Mouse (Mus musculus) layer of hippocampus, postnatal 25 days (tissue): ENCODE measurements around the gene Ncbp2. TPM values are rescaled to one million over a fixed set of nuclear protein-coding genes. Genes with fewer than 3 reads are reported as not detected.
"Not testable (repeated sequence)": the region's sequence is repeated elsewhere in the genome, so short reads cannot be mapped to it uniquely, and the experiment has no call there.

Experiments
- DNase-seq, 2 experiments: peaks; one replicate each; pipeline ENCODE4 v3.0.0; 2022; ENCODE audit warnings: mixed read lengths in 2 of 2, low spot score in 1 of 2; ENCODE audit errors: extremely low spot score in 1 of 2
- total RNA-seq, 2 experiments: library from RNA; stranded (reverse); gene quantifications; 2 replicates each; pipeline ENCODE4 v1.2.3; 2021

Gene Ncbp2
- total RNA-seq, 2 experiments from 2014 or later: 49.9 to 55.3 TPM

DNA sequence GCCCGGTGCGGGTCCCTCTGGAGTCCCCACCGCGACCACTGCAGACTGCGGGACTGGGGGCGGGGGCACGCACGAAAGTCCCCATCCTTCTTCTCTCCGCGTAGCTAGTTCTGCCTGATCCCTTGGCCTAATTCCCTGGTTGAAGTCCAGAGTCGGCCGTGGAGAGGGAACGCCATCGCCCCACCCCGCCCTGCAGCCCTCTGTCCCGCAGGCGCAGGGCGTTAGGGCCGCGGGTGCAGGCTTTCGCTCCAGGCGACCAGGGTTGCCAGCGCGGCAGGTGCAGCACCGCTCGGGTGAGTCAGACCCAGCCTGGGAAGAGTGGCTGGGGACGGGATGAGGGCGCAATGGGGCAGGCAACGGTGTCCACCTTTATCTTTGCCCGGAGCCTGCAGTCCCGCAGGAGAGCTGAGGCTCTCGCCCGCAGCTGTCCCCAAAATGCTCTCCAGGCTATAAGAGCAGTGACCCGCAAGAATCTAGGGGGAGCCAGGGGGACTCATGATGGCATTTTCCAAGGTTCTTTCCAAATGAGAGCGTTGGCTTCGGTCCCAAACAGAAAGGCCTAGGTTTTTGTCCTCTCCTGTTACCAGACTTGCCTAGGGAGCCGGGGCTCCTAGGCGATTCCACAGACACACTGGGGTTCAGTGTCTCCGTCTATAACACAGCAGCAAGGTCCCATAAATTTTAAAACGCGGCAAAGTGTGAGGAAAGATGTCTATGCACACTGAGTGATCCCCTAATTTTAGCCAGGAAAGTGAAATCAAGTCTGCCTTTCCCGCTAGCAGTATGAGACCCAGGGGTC lies 14.4 kb upstream of the Ncbp2 start, which contains the start of gene Pigz:
Gene Pigz (plus strand): TSS at position 101 of the 799 bp plus-strand sequence.
- peak in 1 of 2 experiments; percentile 50 for DNase-seq

DNA sequence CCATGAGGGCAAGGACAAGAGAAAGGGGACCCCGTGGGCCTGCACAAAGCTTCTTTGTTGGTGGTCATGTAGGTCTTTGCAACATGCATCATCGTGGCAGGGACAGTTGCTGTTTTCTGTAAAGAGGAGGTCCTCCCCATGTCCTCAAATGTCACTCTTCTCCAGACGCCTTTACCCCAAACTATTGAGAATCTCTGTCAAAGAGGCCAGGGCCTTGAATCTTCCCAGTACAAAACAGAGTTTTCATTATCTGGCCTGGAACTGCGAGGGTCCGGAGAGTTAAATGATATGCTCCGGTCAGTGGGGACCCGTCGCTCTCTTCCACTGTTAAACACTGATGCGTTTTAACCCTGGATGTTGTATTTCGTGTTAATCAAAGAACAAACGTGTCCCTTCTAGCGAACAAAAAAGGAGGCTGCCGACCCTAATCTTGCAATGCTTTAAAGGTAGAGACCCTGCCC lies 13.7 kb upstream of the Ncbp2 start:
- DNase-seq: no peak

GRCm38 (mm10) chr16:31935091-31935979 lies 13.0 kb upstream of the Ncbp2 start:
- DNase-seq: no peak

DNA sequence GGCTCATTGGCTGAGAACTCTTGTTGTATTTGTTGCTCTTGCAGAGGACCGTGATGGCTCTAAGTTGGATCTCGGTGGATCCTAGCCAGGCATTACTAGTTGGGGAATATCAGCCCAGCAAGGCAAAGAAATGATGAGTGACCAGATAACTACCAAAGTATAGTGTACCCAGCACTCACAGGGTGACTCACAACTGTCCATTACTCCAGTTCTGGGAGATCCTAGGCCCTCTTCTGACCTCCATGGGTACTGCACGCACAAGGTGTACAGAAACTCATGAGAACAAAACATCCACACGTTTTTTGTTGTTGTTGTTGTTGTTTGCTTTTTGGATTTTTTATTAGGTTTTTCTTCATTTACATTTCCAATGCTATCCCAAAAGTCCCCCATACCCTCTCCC lies 11.7 kb upstream of the Ncbp2 start:
- no peak for DNase-seq

DNA sequence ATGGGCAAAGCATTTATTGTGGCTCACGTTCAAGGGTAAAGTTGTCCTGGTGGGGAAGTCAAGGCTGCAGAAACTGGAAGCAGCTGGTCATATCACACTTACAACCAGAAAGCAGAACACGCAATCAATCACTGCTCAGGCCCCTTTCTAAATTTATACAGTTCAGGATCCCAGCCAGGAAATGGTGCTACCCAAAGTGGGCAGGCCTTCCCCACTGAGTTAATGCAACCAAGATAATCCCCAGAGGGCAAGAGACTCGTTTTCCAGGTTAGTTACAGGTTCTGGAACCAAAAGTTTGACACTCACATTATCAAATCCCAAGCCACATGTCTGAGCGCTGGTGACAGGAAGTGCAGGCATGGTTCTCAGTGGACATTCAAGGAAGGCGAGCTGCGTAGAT lies 9.5 kb upstream of the Ncbp2 start:
- DNase-seq: no peak

- no peak for DNase-seq
These were observed 7.7 kb upstream of the Ncbp2 start for GRCm38 (mm10) chr16:31940586-31940985.

DNA sequence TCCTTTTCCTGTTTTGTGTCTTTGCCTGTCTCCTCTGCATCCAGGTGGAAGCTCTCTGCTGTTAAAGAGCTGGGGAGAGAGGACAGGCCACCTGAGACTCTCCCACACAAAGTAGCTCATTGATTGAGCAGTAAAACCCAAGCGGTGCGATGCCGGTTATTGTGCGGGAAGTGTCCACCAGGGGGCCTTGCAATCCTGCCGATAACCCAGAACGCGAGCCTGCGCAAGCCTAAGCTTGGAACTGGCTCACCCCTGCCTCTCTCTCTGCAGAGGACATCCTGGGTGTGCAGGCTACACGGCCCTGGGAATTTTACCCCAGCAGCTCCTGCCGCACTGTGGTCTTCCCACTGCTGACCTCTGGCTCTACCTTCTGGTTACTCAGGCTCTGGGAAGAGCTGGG lies 4.3 kb upstream of the Ncbp2 start:
- DNase-seq: peak; percentile 67 to 85

DNA sequence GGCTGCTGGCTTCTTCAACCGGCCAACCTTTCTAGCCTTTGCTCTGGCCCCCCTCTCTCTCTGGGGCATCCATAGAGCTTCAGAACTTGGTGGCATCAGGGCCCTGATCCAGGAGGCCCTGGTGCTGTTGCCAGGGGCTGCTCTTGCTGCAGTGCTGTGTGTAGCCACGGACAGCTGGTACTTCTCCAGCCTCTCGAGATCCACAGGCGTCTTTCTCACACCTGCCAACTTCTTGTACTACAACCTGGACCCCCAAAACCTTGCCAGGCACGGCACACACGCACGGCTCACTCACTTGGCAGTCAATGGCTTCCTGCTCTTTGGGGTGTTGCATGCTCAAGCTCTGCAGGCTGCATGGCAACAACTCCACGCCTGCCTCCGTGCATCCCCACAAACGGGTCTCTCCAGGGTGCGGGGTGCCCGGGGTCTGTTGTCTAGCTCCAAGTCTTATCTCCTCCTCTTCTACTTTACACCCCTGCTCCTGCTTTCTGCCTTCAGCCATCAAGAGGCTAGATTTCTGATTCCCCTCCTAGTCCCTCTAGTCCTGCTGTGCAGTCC lies 3.5 kb upstream of the Ncbp2 start:
- DNase-seq: no peak

- DNase-seq: no peak
These were observed 2.9 kb upstream of the Ncbp2 start for GRCm38 (mm10) chr16:31945372-31945771.

DNA sequence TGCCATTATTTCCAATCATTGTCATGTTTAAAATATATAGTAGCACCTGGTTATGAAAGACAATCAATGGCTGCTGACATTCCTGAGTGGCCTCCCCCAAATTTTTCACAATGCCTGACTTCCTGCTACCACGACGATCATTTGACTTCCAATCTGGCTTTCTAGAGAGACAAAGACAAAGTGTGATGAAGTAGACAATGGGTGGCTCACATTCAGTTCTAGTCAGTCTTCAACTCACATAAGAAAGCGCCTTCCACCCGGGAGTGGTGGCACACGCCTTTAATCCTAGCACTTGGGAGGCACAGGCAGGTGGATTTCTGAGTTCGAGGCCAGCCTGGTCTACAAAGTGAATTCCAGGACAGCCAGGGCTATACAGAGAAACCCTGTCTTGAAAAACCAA lies 2.3 kb upstream of the Ncbp2 start:
- not testable (repeated sequence) for DNase-seq

GRCm38 (mm10) chr16:31947333-31947732 lies 980 bp upstream of the Ncbp2 start:
- no peak for DNase-seq

GRCm38 (mm10) chr16:31947901-31948316 lies 404 bp upstream of the Ncbp2 start:
- DNase-seq: no peak

DNA sequence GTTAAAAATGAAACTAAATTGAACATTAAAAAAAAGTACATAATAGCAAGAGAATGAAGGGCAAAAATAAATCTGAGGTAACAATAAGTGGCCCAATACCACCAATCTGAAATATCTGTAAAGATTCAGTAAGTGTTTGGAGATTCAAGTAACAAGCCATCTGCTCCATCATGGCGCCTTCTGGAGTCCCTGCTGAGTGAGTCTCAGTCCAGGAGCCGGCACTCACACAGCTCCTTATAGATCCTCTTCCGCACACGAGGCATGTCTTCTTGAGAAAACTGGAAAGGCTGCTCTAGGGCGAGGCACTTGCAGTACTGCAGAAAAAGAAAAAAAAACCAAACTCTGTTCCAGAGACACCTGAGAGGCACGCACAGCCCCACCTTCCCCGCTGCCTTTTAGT lies 14.9 kb downstream of the Ncbp2 start:
- DNase-seq: no peak

GRCm38 (mm10) chr16:31975258-31975657 lies 26.9 kb downstream of the Ncbp2 start:
- no peak for DNase-seq

- DNase-seq: no peak
These were observed 31.2 kb downstream of the Ncbp2 start for GRCm38 (mm10) chr16:31979501-31979900.

- DNase-seq: no peak
These were observed 32.6 kb downstream of the Ncbp2 start for GRCm38 (mm10) chr16:31980946-31981345.

DNA sequence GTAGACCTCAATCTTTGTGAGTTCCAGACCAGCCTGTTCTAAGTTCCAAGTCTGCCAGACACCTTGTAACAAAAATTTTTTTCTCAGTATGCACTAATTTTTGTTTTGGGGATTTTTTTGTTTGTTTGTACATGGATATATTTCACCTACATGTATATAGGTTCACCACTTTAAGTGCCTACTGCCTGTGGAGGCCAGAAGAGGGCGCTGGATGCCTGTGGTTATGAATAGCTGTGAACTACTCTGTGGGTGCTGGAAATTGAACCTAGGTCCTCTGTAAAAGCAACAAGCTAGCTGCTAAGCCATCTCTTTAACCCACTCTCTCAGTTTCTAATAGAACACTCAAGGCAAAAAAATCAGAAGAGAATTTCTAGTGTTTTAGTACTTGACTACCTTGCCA lies 43.7 kb downstream of the Ncbp2 start:
- DNase-seq: no peak

- no peak for DNase-seq
These were observed 44.9 kb downstream of the Ncbp2 start for GRCm38 (mm10) chr16:31993195-31993594.

DNA sequence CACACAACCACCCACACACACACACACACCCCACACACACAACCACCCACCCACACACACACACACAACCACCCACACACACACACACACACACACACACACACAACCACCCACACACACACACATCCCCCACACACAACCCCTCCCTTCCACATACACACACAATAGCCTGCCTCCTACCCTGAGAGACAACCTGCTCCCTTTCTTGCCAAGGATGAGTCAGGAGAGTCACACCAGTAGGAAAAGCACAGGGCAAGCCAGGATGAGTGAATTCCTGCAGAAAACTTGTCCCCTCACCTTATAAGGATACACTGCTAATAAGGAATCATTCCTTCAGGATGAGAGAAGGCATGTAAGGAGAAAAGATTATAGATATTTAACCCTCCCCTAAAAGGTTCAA lies 45.6 kb downstream of the Ncbp2 start:
- DNase-seq: no peak

DNA sequence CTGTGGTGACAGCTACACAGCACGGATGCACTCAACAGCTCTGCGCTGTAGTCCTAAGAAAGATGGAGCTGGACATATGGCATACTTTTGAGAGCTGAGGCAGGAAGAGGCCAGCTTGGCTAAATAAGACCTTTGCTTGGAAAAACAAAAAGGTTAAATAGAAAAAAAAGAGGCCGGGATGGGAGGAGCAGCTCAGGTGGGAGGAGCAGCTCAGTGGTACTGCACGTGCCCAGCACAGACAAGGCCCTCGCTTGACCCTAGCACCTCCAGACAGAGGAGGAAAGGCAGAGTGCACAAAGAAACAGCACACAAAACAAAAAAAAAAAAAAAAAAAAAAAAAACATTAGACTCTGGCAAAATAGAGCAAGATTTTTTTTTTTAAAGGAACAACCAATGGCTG lies 48.1 kb downstream of the Ncbp2 start:
- DNase-seq: no peak
